Mouse (Mus musculus): Measurements from ENCODE around the gene Kcnh4.

DNA sequence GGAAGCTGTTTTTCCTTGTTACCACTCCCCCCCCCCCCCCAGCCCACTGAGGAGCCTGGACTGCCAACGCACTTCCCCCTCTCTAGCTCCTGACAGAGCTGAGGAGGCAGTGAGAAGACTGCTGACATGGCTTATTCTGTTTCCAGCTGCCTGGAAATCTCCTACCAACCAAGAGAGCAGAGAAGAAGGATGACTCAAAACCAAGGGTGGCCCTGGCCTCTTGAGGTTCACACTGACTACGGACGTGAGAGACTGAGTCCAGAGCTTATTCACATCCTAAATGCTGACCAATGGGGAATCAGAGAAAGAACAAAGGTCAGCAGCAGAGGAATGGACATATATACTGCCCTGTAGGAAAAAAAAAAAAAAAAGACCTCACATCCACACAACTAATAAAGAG lies 40.4 kb downstream of the Kcnh4 start:
- TF ChIP-seq CTCF (IDR thresholded peaks at IDR 0.05; ENCODE audit: borderline replicate concordance, insufficient read depth, low read depth, low read length) (no peak), POLR2A (IDR thresholded peaks at IDR 0.05; ENCODE audit: borderline replicate concordance, insufficient read depth, low read length) (no peak)
